Mouse (Mus musculus): ENCODE measurements around the gene Olfr558.

DNA sequence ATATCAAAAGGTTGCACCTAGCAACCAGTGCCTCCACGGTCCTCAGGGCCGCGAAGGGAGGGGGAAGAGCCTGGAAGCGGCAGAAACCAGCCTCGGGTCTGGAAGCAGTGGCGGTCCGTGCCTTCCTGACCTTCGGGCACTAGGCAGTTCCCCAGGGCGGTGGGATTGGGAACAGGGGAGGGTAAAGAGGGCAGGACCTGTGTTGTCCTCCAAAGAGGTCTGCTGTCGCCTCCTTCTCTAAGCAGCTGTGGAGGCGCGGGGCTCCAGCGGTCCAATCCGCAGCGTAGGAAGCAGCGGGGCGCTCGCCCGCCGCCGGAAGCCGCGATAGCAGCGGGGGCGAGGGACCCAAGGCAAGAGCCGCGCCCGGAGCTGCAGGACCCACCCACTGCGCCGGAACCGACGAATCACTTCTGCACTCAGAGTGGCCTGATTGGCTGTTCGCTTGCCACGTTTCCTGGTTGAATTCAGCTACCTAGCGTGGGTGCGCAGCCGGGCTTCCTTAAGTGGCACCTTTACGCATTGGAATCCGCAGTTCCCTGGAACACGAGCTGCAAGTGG lies 15.0 kb upstream of the Olfr558 start, which contains the start of gene Trim68:
- TF ChIP-seq POLR2A (IDR thresholded peaks at IDR 0.05; ENCODE audit: borderline replicate concordance, insufficient read depth, low read length) (no peak), CTCF (IDR thresholded peaks at IDR 0.05; ENCODE audit: borderline replicate concordance, insufficient read depth, low read depth, low read length) (no peak)
